Mouse (Mus musculus): ENCODE results near the gene Mapk3. TPM values are rescaled to one million over a fixed set of nuclear protein-coding genes. Genes with fewer than 3 reads are reported as not detected.

Mapk3 gene
- total and polyA plus RNA-seq, 2 experiments from 2014 or later: 53.0 to 59.2 TPM

DNA sequence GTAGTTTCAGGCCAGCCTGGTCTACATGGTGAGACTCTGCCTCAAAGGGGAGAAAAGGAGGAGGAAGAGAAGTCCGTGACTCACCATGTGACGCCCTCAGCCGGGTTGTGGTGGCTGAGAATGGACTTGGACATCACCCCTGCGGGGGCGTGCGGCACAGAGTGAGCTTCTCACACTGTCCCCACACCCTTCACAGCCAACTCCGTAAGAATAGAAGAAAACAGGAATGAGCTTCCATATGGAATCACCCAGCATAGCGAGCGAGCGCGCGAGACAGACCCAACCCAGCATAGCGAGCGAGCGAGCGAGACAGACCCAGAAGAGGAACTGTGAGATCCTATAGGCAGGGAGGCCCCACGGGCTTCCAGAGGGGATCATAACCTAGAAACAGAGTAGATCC lies 19.9 kb upstream of the Mapk3 start:
- ATAC-seq (ENCODE audit: insufficient read depth, low read depth): no peak
- TF ChIP-seq EP300 (IDR thresholded peaks at IDR 0.05; ENCODE audit: low read depth) (no peak), CTCF (IDR thresholded peaks at IDR 0.05; ENCODE audit: low read depth) (no peak)

DNA sequence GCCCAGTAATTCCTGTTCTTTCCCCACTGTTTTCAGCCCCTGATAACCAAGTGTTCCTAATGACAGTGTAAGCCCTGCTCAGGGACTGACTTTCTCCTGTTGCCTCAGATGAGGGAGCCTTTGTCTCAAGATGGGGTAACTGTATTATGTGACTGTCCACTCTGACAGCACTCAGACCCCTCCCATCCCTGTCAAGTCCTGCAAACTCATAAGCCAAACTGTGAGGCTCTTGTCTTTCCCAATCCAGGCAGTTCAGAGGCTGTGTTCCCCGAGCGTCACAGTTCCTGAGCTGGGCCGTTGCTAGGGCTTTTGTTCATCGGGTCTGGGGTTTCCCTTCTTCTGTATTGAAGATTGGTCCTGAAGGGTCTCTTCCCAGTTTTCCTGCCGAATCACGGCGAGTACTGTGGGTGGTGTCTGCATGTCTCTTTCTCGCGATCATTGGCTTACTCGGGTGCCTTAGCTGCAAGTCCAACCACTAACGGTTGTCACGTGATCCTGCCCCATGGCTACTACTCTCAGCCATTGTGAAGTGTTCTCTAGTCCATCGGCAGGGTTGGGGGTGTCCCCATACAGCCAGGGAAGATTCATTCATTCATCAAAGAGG lies 19.2 kb upstream of the Mapk3 start:
- Histone ChIP-seq H3K4me2 (ENCODE audit: low read depth, low read length) (no peak overlapping the region), H3K27me3 (ENCODE audit: control insufficient read depth, insufficient read depth, low read length) (no peaks in the 10 kb centered on the region), H3K9me3 (replicated peaks; ENCODE audit: control insufficient read depth, low read length) (no peaks in the 10 kb centered on the region), H3K4me1 (ENCODE audit: control insufficient read depth, insufficient read depth) (no peaks in the 10 kb centered on the region), H3K4me3 (ENCODE audit: low read depth, low read length) (no peak overlapping the region), H3K36me3 (replicated peaks; ENCODE audit: control insufficient read depth, insufficient read depth, low read length) (no peaks in the 10 kb centered on the region), H3K9ac (replicated peaks; ENCODE audit: low read depth, low read length) (no peak overlapping the region), H3K27ac (ENCODE audit: low read depth) (no peak overlapping the region)
- 80% methylated on average over 13 of the region's 13 CpGs for WGBS
- ATAC-seq (ENCODE audit: insufficient read depth, low read depth) (no peak), DNase-seq (ENCODE audit: low spot score) (no peak)
- no peak for TF ChIP-seq EP300 (IDR thresholded peaks at IDR 0.05; ENCODE audit: low read depth)
- no peak for TF ChIP-seq CTCF (IDR thresholded peaks at IDR 0.05; ENCODE audit: low read depth)

More for the DNA sequence above, 19.9 kb upstream of the Mapk3 start:
- DNase-seq (ENCODE audit: low spot score): no peak
- H3K4me1 ChIP-seq (ENCODE audit: control insufficient read depth, insufficient read depth): no peaks in the 10 kb centered on the region
- no peak overlapping the region for H3K27ac ChIP-seq (ENCODE audit: low read depth)
- no peaks in the 10 kb centered on the region for H3K27me3 ChIP-seq (ENCODE audit: control insufficient read depth, insufficient read depth, low read length)
- H3K9me3 ChIP-seq (replicated peaks; ENCODE audit: control insufficient read depth, low read length): no peaks in the 10 kb centered on the region
- no peak overlapping the region for H3K4me3 ChIP-seq (ENCODE audit: low read depth, low read length)
- H3K4me2 ChIP-seq (ENCODE audit: low read depth, low read length): no peak overlapping the region
- no peaks in the 10 kb centered on the region for H3K36me3 ChIP-seq (replicated peaks; ENCODE audit: control insufficient read depth, insufficient read depth, low read length)
- no peak overlapping the region for H3K9ac ChIP-seq (replicated peaks; ENCODE audit: low read depth, low read length)
- 79% methylated on average over 17 of the region's 17 CpGs for WGBS

DNA sequence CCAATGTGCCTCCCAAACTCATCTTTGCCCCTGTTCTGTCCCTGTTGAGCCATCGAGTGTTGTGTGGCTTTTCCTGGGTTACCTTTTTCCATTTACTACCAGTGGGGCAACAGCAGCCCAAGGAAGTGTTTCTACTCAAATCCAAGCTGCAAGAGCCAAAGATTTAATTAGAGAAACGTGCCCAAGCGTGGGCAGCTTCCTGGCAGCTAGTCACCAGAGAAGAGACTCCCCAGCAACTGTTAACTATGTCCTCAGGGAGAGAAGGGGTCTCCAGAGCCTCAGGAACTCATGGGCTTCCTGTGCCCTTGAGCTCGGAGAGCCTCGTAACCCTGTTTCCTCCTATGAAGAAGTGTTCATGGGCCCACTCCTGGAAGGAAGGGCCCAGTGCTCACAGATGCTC lies 18.4 kb upstream of the Mapk3 start:
- Histone ChIP-seq H3K9me3 (replicated peaks; ENCODE audit: control insufficient read depth, low read length) (no peaks in the 10 kb centered on the region), H3K27ac (ENCODE audit: low read depth) (no peak overlapping the region), H3K4me1 (ENCODE audit: control insufficient read depth, insufficient read depth) (no peaks in the 10 kb centered on the region), H3K9ac (replicated peaks; ENCODE audit: low read depth, low read length) (no peak overlapping the region), H3K4me2 (ENCODE audit: low read depth, low read length) (no peak overlapping the region), H3K4me3 (ENCODE audit: low read depth, low read length) (no peak overlapping the region), H3K27me3 (ENCODE audit: control insufficient read depth, insufficient read depth, low read length) (no peaks in the 10 kb centered on the region), H3K36me3 (replicated peaks; ENCODE audit: control insufficient read depth, insufficient read depth, low read length) (no peaks in the 10 kb centered on the region)
- WGBS: 52% methylated on average over 5 of the region's 5 CpGs
- TF ChIP-seq CTCF (IDR thresholded peaks at IDR 0.05; ENCODE audit: low read depth) (no peak), EP300 (IDR thresholded peaks at IDR 0.05; ENCODE audit: low read depth) (no peak)
- DNase-seq (ENCODE audit: low spot score) (no peak), ATAC-seq (ENCODE audit: insufficient read depth, low read depth) (no peak)

- no peak overlapping the region for H3K9ac ChIP-seq (replicated peaks; ENCODE audit: low read depth, low read length)
- ATAC-seq (ENCODE audit: insufficient read depth, low read depth) (no peak), DNase-seq (ENCODE audit: low spot score) (no peak)
- H3K4me3 ChIP-seq (ENCODE audit: low read depth, low read length): no peak overlapping the region
- H3K9me3 ChIP-seq (replicated peaks; ENCODE audit: control insufficient read depth, low read length): no peaks in the 10 kb centered on the region
- no peaks in the 10 kb centered on the region for H3K27me3 ChIP-seq (ENCODE audit: control insufficient read depth, insufficient read depth, low read length)
- no peak overlapping the region for H3K27ac ChIP-seq (ENCODE audit: low read depth)
- H3K4me1 ChIP-seq (ENCODE audit: control insufficient read depth, insufficient read depth): no peaks in the 10 kb centered on the region
- no peak overlapping the region for H3K4me2 ChIP-seq (ENCODE audit: low read depth, low read length)
- TF ChIP-seq CTCF (IDR thresholded peaks at IDR 0.05; ENCODE audit: low read depth): no peak
- no peak for TF ChIP-seq EP300 (IDR thresholded peaks at IDR 0.05; ENCODE audit: low read depth)
- no peaks in the 10 kb centered on the region for H3K36me3 ChIP-seq (replicated peaks; ENCODE audit: control insufficient read depth, insufficient read depth, low read length)
- WGBS: 78% methylated on average over 5 of the region's 5 CpGs
Observed at GRCm38 (mm10) chr7:126741452-126741851, 17.9 kb upstream of the Mapk3 start.

GRCm38 (mm10) chr7:126741964-126742482 lies 17.4 kb upstream of the Mapk3 start:
- Histone ChIP-seq H3K4me1 (ENCODE audit: control insufficient read depth, insufficient read depth) (no peaks in the 10 kb centered on the region), H3K9me3 (replicated peaks; ENCODE audit: control insufficient read depth, low read length) (no peaks in the 10 kb centered on the region), H3K36me3 (replicated peaks; ENCODE audit: control insufficient read depth, insufficient read depth, low read length) (no peaks in the 10 kb centered on the region), H3K4me3 (ENCODE audit: low read depth, low read length) (no peak overlapping the region), H3K4me2 (ENCODE audit: low read depth, low read length) (no peak overlapping the region), H3K27ac (ENCODE audit: low read depth) (no peak overlapping the region), H3K27me3 (ENCODE audit: control insufficient read depth, insufficient read depth, low read length) (no peaks in the 10 kb centered on the region), H3K9ac (replicated peaks; ENCODE audit: low read depth, low read length) (no peak overlapping the region)
- no peak for TF ChIP-seq CTCF (IDR thresholded peaks at IDR 0.05; ENCODE audit: low read depth)
- no peak for TF ChIP-seq EP300 (IDR thresholded peaks at IDR 0.05; ENCODE audit: low read depth)
- no peak for ATAC-seq (ENCODE audit: insufficient read depth, low read depth)
- no peak for DNase-seq (ENCODE audit: low spot score)
- 84% methylated on average over 13 of the region's 13 CpGs for WGBS

GRCm38 (mm10) chr7:126746066-126746465 lies 13.3 kb upstream of the Mapk3 start:
- H3K4me1 ChIP-seq (ENCODE audit: control insufficient read depth, insufficient read depth): no peaks in the 10 kb centered on the region
- H3K27ac ChIP-seq (ENCODE audit: low read depth): no peak overlapping the region
- no peak for DNase-seq (ENCODE audit: low spot score)
- no peak for TF ChIP-seq CTCF (IDR thresholded peaks at IDR 0.05; ENCODE audit: low read depth)
- no peak for TF ChIP-seq EP300 (IDR thresholded peaks at IDR 0.05; ENCODE audit: low read depth)
- H3K27me3 ChIP-seq (ENCODE audit: control insufficient read depth, insufficient read depth, low read length): no peaks in the 10 kb centered on the region
- WGBS: 58% methylated on average over 12 of the region's 12 CpGs
- no peak overlapping the region for H3K4me2 ChIP-seq (ENCODE audit: low read depth, low read length)
- no peaks in the 10 kb centered on the region for H3K36me3 ChIP-seq (replicated peaks; ENCODE audit: control insufficient read depth, insufficient read depth, low read length)
- H3K9me3 ChIP-seq (replicated peaks; ENCODE audit: control insufficient read depth, low read length): no peaks in the 10 kb centered on the region
- no peak for ATAC-seq (ENCODE audit: insufficient read depth, low read depth)
- no peak overlapping the region for H3K4me3 ChIP-seq (ENCODE audit: low read depth, low read length)
- H3K9ac ChIP-seq (replicated peaks; ENCODE audit: low read depth, low read length): no peak overlapping the region
